Mouse (Mus musculus): ENCODE measurements around the gene Bex6. TPM values are rescaled to one million over a fixed set of nuclear protein-coding genes. Genes with fewer than 3 reads are reported as not detected.

The Bex6 gene
- polyA plus RNA-seq (2015; fragmentation: Nextera tagmentation; extraction: Ambion mirVana): not detected in 2 replicates

DNA sequence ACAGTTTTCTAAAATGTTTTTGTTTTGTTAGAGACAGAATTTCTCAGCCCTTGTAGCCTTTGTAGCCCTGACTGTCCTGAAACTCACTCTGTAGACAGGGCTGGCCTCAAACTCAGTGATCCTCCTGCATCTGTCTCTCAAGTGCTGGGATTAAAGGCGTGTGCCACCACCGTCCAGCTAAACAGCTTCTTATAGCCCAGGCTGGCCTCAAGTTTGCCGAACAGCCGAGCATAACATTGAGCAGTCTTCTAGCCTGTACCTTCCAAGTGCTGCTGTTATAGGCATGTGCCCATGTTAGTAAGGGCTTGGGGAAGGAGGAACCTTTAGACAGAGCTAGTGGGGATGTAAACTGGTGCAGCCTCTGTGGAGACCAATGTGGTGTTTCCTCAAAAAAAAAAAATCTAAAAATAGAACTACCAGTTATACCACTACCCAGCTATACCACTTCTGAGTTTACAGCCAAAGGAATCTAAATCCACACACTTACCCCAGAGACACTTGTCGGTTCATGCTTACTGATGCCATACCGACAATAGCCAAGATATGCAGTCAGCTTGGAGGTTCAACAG, at the start of gene Bex6:
Bex6 (plus strand) TSS at position 491 of the 569 bp plus-strand sequence.
- ATAC-seq (ENCODE audit: extremely low read depth, insufficient number of reproducible peaks, low FRiP score, low TSS enrichment): no peak
- Histone ChIP-seq H3K9ac (no peak within 1 kb of the TSS), H3K4me2 (no peak within 1 kb of the TSS), H3K4me3 (no peak within 1 kb of the TSS), H3K27me3 (replicated peaks) (no peaks in the 10 kb centered on the region), H3K4me1 (peaks cover 9% of the 10 kb centered on the region; the same call in 1 of the 2 replicates), H3K9me3 (no peaks in the 10 kb centered on the region), H3K36me3 (no peaks in the 10 kb centered on the region), H3K27ac (replicated peaks) (no peak within 1 kb of the TSS)
- 74% methylated on average over 6 of the region's 6 CpGs for WGBS

- peaks cover 10% of the 10 kb centered on the region for H3K4me1 ChIP-seq
- peak overlapping the region; percentile 8 for H3K9ac ChIP-seq
- H3K36me3 ChIP-seq: no peaks in the 10 kb centered on the region
- H3K27me3 ChIP-seq (replicated peaks): no peaks in the 10 kb centered on the region
- H3K9me3 ChIP-seq: no peaks in the 10 kb centered on the region
- H3K27ac ChIP-seq (replicated peaks): peak overlapping the region; percentile 61
- peak overlapping the region; percentile 66 for H3K4me2 ChIP-seq
- ATAC-seq (ENCODE audit: extremely low read depth, insufficient number of reproducible peaks, low FRiP score, low TSS enrichment): no peak
- 48% methylated on average over 16 of the region's 16 CpGs for WGBS
- peak overlapping the region; percentile 44 for H3K4me3 ChIP-seq
Measured at GRCm38 (mm10) chr16:32130190-32130826, 49.3 kb upstream of the Bex6 start.

DNA sequence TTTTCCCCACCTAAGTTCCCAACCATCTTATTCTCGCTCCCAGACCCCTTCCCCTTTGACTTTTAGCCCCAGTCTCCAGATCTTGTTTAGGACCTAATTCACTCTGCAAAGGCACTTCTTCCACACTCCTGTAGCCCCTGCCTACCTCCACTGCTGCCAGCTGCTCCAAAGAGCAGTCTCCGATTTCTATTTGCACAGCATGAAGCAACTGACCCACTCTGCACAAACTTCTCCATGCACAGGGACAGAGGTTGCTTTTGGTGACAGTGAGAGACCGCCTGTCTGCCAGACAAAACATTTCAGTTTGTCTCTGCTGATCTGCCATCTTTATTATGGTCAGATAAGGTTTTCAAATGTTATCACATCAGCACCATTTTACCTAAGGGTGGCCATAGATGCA, 46.5 kb upstream of the Bex6 start:
- Histone ChIP-seq H3K4me3 (no peak overlapping the region), H3K4me2 (no peak overlapping the region), H3K4me1 (peaks cover 10% of the 10 kb centered on the region), H3K27ac (replicated peaks) (no peak overlapping the region), H3K9ac (no peak overlapping the region), H3K27me3 (replicated peaks) (no peaks in the 10 kb centered on the region), H3K9me3 (no peaks in the 10 kb centered on the region), H3K36me3 (no peaks in the 10 kb centered on the region)
- ATAC-seq (ENCODE audit: extremely low read depth, insufficient number of reproducible peaks, low FRiP score, low TSS enrichment): no peak
- WGBS: 75% methylated on average over 3 of the region's 3 CpGs

DNA sequence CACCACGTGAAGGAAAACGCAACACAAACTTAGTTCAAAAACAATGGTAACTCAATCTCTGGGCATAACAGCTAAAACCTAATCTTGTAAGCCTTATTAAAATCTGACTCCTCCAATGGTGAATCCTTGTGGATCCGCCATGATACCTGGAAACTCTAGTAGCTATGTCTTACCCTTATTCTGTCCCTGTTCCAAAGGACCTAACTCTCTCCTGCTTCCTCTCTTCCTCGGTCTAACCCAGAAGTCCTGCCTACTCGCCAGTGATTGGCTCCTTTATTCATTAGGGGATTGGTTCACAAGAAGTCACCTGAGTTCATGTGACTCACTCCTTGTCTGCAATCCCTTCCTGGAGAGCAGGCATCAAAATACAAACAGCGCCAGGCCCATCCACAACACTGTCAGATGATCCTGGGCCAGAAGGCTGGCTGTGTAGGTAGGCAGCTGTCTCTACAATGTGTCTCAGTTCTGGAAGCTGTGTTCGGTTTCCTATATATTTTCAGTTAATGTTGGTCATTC, 43.7 kb upstream of the Bex6 start:
- Histone ChIP-seq H3K27ac (replicated peaks) (no peak overlapping the region), H3K9ac (no peak overlapping the region), H3K4me2 (no peak overlapping the region), H3K4me1 (no peaks in the 10 kb centered on the region), H3K9me3 (no peaks in the 10 kb centered on the region), H3K27me3 (replicated peaks) (no peaks in the 10 kb centered on the region; the same call in 1 of the 2 replicates), H3K4me3 (no peak overlapping the region), H3K36me3 (no peaks in the 10 kb centered on the region)
- WGBS: 69% methylated on average over 7 of the region's 7 CpGs
- ATAC-seq (ENCODE audit: extremely low read depth, insufficient number of reproducible peaks, low FRiP score, low TSS enrichment): no peak

DNA sequence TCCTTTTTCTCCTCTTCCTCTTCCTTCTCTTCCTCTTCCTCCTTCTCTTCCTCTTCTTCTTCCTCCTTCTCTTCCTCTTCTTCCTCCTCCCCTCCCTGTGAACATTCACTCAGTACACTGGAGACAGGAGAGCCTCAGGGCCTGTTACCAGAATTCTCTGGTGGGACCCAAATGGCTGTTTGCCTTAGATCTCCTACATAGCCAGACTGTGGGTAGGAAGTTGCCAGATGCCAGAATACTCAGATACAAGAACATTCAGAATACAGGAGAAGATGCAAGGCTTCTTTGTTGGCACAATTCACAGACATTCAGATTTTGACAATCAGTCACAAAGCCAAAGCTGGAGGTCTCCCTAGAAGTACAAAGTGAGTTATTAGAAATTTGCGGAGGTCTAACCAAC, 40.7 kb upstream of the Bex6 start:
- ATAC-seq (ENCODE audit: extremely low read depth, insufficient number of reproducible peaks, low FRiP score, low TSS enrichment): no peak
- Histone ChIP-seq H3K4me2 (no peak overlapping the region), H3K4me3 (no peak overlapping the region), H3K9me3 (no peaks in the 10 kb centered on the region), H3K27ac (replicated peaks) (no peak overlapping the region), H3K27me3 (replicated peaks) (no peaks in the 10 kb centered on the region; the same call in 1 of the 2 replicates), H3K4me1 (no peaks in the 10 kb centered on the region), H3K9ac (no peak overlapping the region), H3K36me3 (peaks cover 13% of the 10 kb centered on the region)
- WGBS: 89% methylated on average over 1 of the region's 1 CpGs

DNA sequence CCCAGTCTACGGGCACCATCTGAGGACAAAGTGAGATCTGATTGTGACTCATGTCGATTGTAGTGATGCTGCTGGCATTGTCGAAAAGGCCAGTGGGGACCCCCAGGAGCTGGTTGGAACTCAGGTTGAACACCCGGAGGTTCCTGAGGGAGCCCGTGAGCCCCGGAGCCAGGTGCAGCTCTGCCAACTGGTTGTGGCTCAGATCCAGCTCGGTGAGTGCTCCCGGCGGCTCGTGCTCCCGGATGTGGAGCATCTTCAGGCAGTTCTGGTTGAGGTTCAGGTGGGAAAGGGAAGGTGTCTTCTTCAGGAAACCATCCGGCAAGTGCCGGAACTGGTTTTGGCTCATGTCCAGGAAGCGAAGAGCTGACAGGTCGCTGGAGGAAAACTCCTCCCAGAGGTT, 35.9 kb upstream of the Bex6 start:
- Histone ChIP-seq H3K27me3 (replicated peaks) (no peaks in the 10 kb centered on the region; the same call in 1 of the 2 replicates), H3K4me3 (no peak overlapping the region), H3K4me2 (no peak overlapping the region), H3K36me3 (peaks cover 25% of the 10 kb centered on the region), H3K9me3 (no peaks in the 10 kb centered on the region), H3K4me1 (no peaks in the 10 kb centered on the region), H3K27ac (replicated peaks) (no peak overlapping the region), H3K9ac (no peak overlapping the region)
- 87% methylated on average over 15 of the region's 15 CpGs for WGBS
- no peak for ATAC-seq (ENCODE audit: extremely low read depth, insufficient number of reproducible peaks, low FRiP score, low TSS enrichment)

DNA sequence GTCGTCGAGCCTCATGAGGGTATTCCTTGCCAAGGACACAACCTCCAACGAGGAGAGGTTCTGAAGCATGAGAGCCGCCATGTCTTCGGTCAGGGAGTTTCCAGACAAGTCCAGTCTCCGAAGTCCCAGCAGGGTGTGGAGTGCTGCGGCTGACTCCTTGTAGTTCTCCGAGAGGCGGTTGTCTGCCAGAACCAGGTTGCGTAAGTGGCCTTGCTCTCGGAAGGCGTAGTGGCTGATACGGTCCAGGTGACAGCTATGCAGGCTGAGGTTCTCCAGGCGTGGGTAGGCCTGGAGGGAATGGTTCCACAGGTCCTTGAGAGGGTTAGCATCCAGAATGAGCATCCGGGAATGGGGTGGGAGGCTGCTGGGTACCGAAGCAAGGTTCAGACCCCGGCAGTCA, 35.0 kb upstream of the Bex6 start:
- Histone ChIP-seq H3K27ac (replicated peaks) (no peak overlapping the region), H3K36me3 (peaks cover 25% of the 10 kb centered on the region), H3K4me2 (no peak overlapping the region), H3K4me3 (no peak overlapping the region), H3K9ac (no peak overlapping the region), H3K27me3 (replicated peaks) (no peaks in the 10 kb centered on the region), H3K9me3 (no peaks in the 10 kb centered on the region), H3K4me1 (no peaks in the 10 kb centered on the region)
- ATAC-seq (ENCODE audit: extremely low read depth, insufficient number of reproducible peaks, low FRiP score, low TSS enrichment): no peak
- WGBS: 86% methylated on average over 17 of the region's 17 CpGs

GRCm38 (mm10) chr16:32147589-32148207, 31.9 kb upstream of the Bex6 start:
- H3K4me2 ChIP-seq: peak overlapping the region; percentile 50
- no peaks in the 10 kb centered on the region for H3K4me1 ChIP-seq
- H3K9me3 ChIP-seq: no peaks in the 10 kb centered on the region
- H3K27ac ChIP-seq (replicated peaks): no peak overlapping the region
- H3K9ac ChIP-seq: no peak overlapping the region
- WGBS: 54% methylated on average over 11 of the region's 13 CpGs
- ATAC-seq (ENCODE audit: extremely low read depth, insufficient number of reproducible peaks, low FRiP score, low TSS enrichment): peak; percentile 31; the same call in 1 of the 2 replicates
- peak overlapping the region; percentile 5; the same call in 1 of the 2 replicates for H3K4me3 ChIP-seq
- H3K27me3 ChIP-seq (replicated peaks): no peaks in the 10 kb centered on the region
- peaks cover 25% of the 10 kb centered on the region for H3K36me3 ChIP-seq

DNA sequence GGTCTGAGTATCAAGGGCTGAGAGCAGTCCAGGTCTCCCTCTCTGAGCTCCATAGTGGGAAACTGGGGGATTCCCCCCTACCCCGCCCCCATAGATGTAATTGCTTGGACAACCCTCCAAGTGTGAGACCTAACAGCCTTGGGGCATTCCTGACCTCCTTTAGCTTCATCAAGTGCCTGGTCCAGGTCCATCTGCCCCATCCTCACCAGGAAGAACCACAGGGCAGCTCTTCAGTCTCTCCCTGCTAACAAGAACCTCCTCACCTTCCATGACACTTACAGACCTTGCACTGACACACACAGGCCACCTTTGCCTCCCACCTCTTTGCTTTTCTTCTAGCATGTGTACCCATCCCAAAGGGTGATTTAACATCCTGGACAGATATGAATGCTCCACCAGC, 25.6 kb upstream of the Bex6 start:
- H3K9ac ChIP-seq: peak overlapping the region; percentile 47; the same call in 1 of the 2 replicates
- H3K4me2 ChIP-seq: peak overlapping the region; percentile 28
- no peak for ATAC-seq (ENCODE audit: extremely low read depth, insufficient number of reproducible peaks, low FRiP score, low TSS enrichment)
- peaks cover 5% of the 10 kb centered on the region; the same call in 1 of the 2 replicates for H3K4me1 ChIP-seq
- no peak overlapping the region for H3K27ac ChIP-seq (replicated peaks)
- H3K4me3 ChIP-seq: no peak overlapping the region
- WGBS: 77% methylated on average over 1 of the region's 1 CpGs
- H3K9me3 ChIP-seq: no peaks in the 10 kb centered on the region
- H3K36me3 ChIP-seq: no peaks in the 10 kb centered on the region
- no peaks in the 10 kb centered on the region for H3K27me3 ChIP-seq (replicated peaks)

- Histone ChIP-seq H3K27me3 (replicated peaks) (no peaks in the 10 kb centered on the region), H3K4me3 (no peak overlapping the region), H3K4me1 (peaks cover 5% of the 10 kb centered on the region; the same call in 1 of the 2 replicates), H3K36me3 (no peaks in the 10 kb centered on the region), H3K27ac (replicated peaks) (no peak overlapping the region), H3K4me2 (peak overlapping the region; percentile 28), H3K9ac (peak overlapping the region; percentile 47; the same call in 1 of the 2 replicates), H3K9me3 (no peaks in the 10 kb centered on the region)
- ATAC-seq (ENCODE audit: extremely low read depth, insufficient number of reproducible peaks, low FRiP score, low TSS enrichment): no peak
- WGBS: 47% methylated on average over 13 of the region's 13 CpGs
Measured at GRCm38 (mm10) chr16:32154437-32154836, 25.2 kb upstream of the Bex6 start.

- Histone ChIP-seq H3K4me2 (no peak overlapping the region), H3K36me3 (no peaks in the 10 kb centered on the region), H3K27me3 (replicated peaks) (no peaks in the 10 kb centered on the region), H3K27ac (replicated peaks) (no peak overlapping the region), H3K4me1 (peaks cover 11% of the 10 kb centered on the region), H3K9me3 (no peaks in the 10 kb centered on the region), H3K4me3 (no peak overlapping the region), H3K9ac (no peak overlapping the region)
- 24% methylated on average over 3 of the region's 3 CpGs for WGBS
- no peak for ATAC-seq (ENCODE audit: extremely low read depth, insufficient number of reproducible peaks, low FRiP score, low TSS enrichment)
Measured at GRCm38 (mm10) chr16:32156719-32157118, 22.9 kb upstream of the Bex6 start.
